Mouse (Mus musculus) thymus, postnatal 0 days (tissue): ENCODE data around the gene Rcor2. TPM values are rescaled to one million over a fixed set of nuclear protein-coding genes. Genes with fewer than 3 reads are reported as not detected.

ENCODE experiments used
- DNase-seq: peaks from one replicate; pipeline ENCODE4 v3.0.0-alpha.2; 2015; ENCODE audit warnings: low spot score
- polyA plus RNA-seq: library from polyadenylated mRNA; unstranded; fragments of >200 nt; fragmentation: Nextera tagmentation; extraction: Ambion mirVana; gene quantifications from 2 replicates; pipeline ENCODE4 v1.2.1, GENCODE M21; 2015

Gene Rcor2
- polyA plus RNA-seq, 1 experiment from 2014 or later, result 8.1 TPM

- no peak for DNase-seq
Measured at GRCm38 (mm10) chr19:7264766-7265331, 2.3 kb upstream of the Rcor2 start.

DNA sequence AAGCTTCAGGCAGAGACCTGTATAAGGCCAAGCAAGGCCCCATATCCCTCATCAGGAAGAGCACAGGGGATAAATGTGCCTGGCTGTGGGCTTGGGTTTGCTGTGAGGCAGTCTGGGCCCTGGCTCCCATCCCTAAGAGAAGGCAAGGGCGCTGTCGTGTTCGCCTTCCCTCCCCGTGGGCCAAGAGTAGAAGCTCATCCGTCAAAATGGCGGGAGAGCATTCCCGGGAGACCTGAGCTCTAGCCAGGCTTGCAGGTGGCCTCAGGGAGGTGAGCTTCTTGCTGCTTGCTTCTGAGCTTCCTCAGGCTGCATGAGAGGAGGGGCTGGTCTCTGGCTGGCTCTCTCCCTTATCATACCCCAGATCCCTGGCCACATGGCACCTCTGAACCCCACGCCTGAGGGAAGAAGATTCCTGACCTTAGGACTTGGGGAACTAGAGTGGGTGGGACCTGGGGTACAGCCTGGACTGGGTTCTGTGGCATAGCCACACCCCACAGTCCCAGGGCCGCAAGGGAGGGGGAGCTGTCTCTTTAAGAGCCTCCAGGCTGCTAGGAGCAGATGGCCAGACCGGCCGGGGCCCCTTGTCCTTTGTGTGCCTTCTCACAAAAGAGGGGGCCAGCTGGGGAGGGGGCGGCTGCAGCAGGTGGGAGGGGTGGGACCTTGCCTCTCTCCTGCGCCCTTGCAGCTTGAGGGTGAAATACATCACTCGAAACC, 1.5 kb upstream of the Rcor2 start:
- DNase-seq, result no peak

- peak; percentile 20 for DNase-seq
Measured at GRCm38 (mm10) chr19:7266421-7266831, 699 bp upstream of the Rcor2 start.

DNA sequence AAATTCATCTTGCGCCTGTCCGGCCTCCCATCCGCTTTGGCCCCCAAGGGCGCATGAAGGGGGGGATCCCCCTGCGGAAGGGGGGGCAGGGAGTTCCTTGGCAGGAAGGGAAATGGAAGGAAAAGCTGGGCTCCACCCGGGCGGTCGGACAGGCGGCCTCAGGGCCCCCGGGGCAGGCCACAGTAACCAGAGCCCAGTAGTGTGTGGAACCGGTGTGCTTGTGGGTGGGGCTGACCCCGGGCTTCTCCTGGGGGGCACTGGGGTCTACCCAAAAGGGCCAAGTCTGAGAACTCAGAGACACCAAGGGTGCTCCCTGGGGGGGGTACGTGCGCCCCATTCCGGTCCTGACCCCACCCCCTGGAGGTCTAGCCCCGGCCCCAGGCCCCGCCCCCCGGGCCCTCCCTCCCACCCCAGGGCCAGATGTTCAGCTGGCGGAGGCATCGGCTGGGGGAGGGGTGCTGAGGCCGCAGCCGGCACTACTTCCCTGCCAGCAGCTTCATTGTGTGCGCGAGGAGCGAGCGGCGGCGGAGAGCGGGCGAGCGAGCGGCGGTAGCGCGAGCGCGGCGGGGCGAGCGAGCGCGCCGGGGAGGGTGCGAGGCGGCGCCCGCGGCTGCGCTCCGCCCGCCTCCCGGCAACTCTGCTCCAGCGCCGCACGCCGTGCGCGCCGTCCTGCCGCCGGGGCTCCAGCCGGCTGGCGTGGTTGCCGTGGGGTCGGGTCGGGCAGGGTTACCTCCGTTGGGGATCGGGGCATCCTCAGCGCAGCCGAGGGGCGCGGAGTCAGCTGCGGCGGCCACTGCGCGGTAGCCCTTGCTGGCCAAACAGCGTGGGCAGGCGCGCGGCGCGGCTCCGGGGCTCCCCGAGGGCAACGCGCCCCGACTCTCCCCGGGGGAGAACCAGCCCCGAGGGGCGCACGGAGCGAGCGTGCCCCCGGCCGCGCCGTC, 926 bp downstream of the Rcor2 start:
- DNase-seq, result peak; percentile 92

- peak; percentile 80 for DNase-seq
Measured at GRCm38 (mm10) chr19:7268722-7269090, 1.6 kb downstream of the Rcor2 start.

DNA sequence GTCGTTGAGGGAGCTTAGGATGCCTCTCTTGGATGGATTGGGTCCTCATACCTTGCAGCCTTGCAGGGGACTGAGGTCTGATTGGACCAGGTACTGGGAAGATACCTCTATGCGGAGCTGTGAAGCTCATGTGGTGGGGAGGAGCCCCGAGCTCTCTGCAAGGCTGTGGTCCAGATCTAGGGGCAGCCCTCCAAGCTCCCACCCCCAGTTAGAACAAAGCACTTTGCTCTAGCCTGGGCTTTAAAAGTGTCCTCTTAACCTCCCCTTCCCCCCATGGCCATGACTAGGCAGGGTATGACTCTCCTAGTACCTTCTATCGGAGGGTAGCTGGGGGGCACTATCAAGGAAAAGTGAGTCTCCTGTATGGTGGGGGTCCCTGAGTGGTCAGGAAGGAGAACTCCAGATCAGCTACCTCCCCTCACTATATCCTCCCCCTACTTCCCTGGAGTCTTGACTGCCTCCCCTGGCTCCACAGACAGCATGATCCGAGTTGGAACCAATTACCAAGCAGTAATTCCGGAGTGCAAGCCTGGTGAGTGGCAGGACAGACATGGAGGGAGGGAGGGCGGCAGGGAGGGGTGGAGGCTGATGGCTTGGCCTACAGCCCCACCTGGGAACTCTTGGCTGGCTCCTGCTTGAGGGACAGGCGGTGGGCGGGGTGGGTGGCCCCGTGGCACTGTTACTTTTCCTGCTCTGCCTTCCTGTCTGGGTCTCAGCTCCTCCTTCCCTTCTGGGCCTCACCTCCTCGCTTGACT, 2.3 kb downstream of the Rcor2 start:
- DNase-seq, result no peak

DNA sequence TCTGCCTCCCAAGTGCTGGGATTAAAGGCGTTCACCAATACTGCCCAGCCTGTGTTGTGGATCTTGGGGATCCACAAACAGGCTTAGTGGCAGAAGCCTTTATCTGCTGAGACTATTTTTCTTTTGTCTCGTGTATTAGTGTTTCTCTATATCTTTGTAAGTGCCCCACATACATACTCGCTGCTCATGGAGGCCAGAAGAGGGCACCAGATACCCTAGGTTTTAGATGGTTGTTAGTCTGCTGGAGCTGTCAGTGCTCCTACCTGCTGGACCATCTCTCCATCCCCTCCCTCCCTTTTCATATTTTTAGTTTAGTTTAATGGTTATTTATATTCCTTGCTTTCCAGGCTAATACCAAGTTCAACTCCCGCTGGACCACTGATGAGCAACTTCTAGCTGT, 6.4 kb downstream of the Rcor2 start:
- peak; percentile 17 for DNase-seq

DNA sequence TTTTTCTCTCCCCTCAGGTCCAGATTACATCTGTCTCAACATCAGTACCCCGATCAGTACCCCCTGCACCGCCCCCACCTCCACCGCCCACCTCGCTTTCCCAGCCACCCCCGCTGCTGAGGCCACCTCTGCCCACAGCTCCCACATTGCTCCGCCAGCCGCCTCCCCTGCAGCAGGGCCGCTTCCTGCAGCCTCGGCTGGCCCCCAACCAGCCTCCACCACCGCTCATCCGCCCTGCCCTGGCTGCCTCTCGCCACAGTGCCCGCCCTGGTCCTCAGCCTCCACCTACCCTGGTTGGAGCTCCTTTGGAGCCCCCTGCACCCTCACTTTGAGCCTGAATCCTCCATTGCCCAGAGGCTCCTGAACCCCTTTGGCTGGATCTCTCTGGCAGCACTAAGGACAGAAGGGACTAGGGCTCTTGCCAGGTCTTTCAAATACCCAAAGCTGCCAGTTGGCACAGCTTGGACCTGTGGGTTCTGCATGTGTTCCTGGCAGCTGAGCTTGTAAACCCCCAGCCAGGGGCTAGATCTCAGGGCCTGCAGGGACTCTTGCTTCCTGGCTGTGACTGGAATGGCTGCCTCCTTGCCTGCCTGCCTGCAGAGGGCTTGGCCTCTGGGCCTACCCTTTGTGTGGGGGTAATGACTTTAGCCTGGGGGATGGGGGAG, 7.3 kb downstream of the Rcor2 start:
- DNase-seq, result peak; percentile 10

GRCm38 (mm10) chr19:7275131-7275789, 8.1 kb downstream of the Rcor2 start:
- no peak for DNase-seq

DNA sequence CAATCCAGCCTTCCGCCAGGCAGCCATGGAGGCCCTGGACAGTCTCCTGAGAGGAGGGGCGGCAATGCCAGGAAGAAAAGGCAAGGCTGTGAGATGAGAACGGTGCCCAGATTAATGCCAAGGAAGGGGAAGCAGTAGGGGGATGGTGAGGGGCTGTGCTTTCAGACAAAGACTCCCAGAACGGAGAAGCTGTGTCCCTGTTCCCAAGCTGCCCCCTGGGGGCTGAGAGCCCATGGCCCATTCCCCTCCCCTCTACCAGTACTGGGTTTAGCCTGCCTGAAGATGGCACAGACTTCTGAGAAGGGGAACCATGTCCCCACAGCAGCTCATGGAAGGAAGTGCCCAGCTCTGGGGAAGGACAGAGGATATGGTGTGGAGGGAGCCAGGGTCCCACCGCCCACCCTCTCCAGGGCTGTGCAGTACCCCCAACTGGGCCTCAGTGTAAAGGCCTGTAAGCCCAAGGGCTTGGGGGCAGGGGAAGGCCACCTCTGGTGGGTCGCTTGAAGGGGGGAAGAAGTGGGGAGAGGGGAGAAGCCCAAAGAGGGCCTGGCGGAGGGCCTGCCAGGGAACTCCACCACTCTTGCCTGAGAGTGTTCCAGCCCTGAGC, 9.0 kb downstream of the Rcor2 start:
- DNase-seq, result no peak

- DNase-seq, result no peak
Measured at GRCm38 (mm10) chr19:7276796-7277195, 9.7 kb downstream of the Rcor2 start.

- no peak for DNase-seq
Measured at GRCm38 (mm10) chr19:7278200-7278906, 11.2 kb downstream of the Rcor2 start.

GRCm38 (mm10) chr19:7279114-7279513, 12.0 kb downstream of the Rcor2 start:
- DNase-seq, result peak; percentile 81

DNA sequence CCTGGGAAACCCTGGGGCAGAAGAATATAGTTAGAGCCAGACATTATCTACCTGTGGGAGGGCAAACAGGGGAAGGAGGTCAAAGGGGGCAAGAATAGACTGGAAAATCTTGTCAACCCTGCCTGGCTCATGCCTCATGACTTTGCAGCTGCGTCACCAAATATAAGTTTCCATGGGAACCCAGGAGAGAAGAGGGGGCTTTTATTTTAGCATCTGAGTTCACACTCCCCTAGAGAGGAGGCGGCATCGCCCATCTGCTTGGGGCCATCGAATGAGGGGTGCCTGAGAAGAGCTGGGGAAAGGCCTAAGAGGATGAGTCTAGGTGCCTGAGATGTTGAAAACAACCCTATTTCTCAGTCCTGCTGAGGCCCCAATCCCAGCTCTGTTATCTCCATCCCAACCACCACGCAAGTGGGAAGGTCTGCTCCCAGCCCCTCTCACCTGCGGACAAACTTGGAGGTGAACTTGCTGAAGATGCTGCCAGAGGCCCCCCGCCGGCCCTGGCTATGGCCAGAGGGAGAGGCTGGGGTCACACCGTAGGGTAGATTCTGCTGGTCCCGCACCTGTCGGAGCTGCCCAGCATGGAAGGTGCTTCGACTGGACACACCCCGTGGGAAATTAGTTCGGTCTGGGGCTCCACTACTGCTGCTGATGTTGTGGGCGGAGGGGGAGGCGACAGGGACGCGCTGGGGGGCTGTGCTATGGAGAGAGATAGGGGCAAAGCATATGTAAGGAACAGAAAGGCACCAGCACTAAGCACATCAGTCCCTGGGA, 13.6 kb downstream of the Rcor2 start:
- DNase-seq, result peak; percentile 10

DNA sequence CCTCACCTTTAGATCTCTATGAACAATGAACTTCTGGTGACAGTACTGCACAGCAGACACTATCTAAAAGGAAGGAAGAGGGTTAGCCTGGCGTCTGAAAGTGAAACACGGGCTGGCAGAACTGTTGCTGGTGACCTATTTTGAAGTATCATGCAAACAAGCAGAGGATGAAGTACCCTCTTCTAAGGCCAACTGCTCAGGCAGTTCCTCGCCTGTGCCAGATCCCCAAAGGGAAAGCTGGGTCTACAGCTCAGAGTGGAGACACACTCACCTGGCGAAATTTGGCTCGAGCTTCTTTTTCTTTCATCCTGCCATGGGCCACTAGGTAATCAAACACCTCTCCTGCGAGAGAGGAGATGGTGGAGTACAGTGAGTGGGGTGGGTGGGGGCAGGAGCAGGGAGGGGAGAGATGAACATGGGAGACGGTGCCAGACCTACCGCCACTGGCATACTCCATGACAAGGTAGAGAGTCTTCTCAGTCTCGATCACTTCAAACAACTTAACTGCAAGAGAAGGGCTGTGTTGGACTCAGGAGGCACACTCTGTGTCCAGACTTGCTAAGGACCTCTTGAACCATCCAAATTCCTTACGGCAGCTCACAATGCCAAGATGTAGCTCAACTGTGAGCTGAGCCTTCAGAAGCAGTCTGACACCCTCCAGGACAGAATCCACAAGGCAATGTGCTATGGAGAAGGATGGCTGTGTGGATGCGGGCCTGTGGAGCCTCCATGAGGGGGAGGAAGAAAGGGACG, 19.6 kb downstream of the Rcor2 start:
- no peak for DNase-seq

DNA sequence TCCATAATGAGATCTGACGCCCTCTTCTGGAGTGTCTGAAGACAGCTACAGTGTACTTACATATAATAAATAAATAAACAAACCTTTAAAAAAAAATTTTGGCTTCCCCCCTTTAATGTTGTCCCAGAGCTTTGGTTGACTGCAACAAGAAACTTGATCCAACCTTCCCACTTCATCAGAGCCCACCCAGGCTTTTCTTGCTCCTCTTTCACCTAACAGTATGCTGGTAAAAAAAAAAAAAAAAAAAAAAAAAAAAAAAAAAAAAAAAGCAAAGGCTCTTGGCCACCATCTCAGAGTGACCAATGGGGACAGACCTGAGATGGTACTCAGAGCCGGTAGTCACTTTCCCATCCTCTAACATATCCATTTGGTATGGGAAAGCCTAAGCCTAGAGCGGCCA, 21.2 kb downstream of the Rcor2 start:
- DNase-seq, result no peak

DNA sequence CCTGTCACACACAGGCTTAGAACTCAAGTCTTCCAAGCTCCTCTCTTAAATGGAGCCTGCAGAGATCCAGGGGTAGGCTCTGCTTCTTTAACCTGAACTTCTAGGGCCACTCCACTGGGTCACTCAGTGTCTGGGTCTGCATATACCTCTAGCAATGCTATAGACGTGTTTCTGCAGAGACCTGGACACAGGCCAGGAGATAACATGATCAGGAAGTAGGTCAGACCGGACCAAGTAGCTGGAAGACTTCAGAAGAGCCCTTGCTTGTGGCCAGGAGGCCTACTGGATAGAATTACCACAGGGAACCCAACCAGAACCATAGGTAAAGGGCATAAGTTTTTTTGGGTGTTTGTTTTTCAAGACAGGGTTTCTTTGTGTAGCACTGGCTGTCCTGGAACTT, 22.6 kb downstream of the Rcor2 start:
- DNase-seq, result no peak
